Mouse (Mus musculus): ENCODE results near the gene Sox4. TPM values are rescaled to one million over a fixed set of nuclear protein-coding genes. Genes with fewer than 3 reads are reported as not detected.

Gene Sox4
- polyA plus RNA-seq, 1 experiment from 2014 or later, result 47.4 TPM

GRCm38 (mm10) chr13:28945681-28946080, 7.8 kb downstream of the Sox4 start:
- H3K4me1 ChIP-seq (replicated peaks), result peaks cover 38% of the 10 kb centered on the region
- H3K9ac ChIP-seq, result no peak overlapping the region
- no peak overlapping the region for H3K4me2 ChIP-seq
- no peak overlapping the region for H3K4me3 ChIP-seq
- WGBS, result 71% methylated on average over 5 of the region's 5 CpGs
- no peaks in the 10 kb centered on the region for H3K27me3 ChIP-seq
- ATAC-seq (replicated peaks; ENCODE audit: insufficient number of reproducible peaks, insufficient read depth, low FRiP score, low read depth), result no peak
- H3K9me3 ChIP-seq (replicated peaks), result no peaks in the 10 kb centered on the region
- no peak overlapping the region; the same call in 1 of the 2 replicates for H3K27ac ChIP-seq
- H3K36me3 ChIP-seq, result no peaks in the 10 kb centered on the region

GRCm38 (mm10) chr13:28942926-28943325, 10.6 kb downstream of the Sox4 start:
- H3K36me3 ChIP-seq, result no peaks in the 10 kb centered on the region
- H3K9ac ChIP-seq, result no peak overlapping the region
- H3K27ac ChIP-seq, result no peak overlapping the region
- no peak overlapping the region for H3K4me2 ChIP-seq
- 64% methylated on average over 4 of the region's 4 CpGs for WGBS
- no peak overlapping the region for H3K4me3 ChIP-seq
- H3K9me3 ChIP-seq (replicated peaks), result no peaks in the 10 kb centered on the region
- no peak for ATAC-seq (replicated peaks; ENCODE audit: insufficient number of reproducible peaks, insufficient read depth, low FRiP score, low read depth)
- H3K27me3 ChIP-seq, result no peaks in the 10 kb centered on the region
- H3K4me1 ChIP-seq (replicated peaks), result peaks cover 29% of the 10 kb centered on the region

GRCm38 (mm10) chr13:28941983-28942630, 11.4 kb downstream of the Sox4 start:
- 14% methylated on average over 4 of the region's 4 CpGs for WGBS
- ATAC-seq (replicated peaks; ENCODE audit: insufficient number of reproducible peaks, insufficient read depth, low FRiP score, low read depth), result no peak
- Histone ChIP-seq H3K27me3 (no peaks in the 10 kb centered on the region), H3K4me3 (no peak overlapping the region), H3K4me2 (no peak overlapping the region), H3K4me1 (replicated peaks) (peaks cover 23% of the 10 kb centered on the region), H3K36me3 (no peaks in the 10 kb centered on the region), H3K27ac (peak overlapping the region; percentile 28; the same call in 1 of the 2 replicates), H3K9ac (no peak overlapping the region), H3K9me3 (replicated peaks) (no peaks in the 10 kb centered on the region)

GRCm38 (mm10) chr13:28933375-28933774, 20.1 kb downstream of the Sox4 start:
- Histone ChIP-seq H3K4me1 (replicated peaks) (peaks cover 11% of the 10 kb centered on the region), H3K27me3 (no peaks in the 10 kb centered on the region), H3K36me3 (no peaks in the 10 kb centered on the region), H3K27ac (peak overlapping the region; percentile 74), H3K9me3 (replicated peaks) (no peaks in the 10 kb centered on the region), H3K9ac (no peak overlapping the region), H3K4me3 (no peak overlapping the region), H3K4me2 (no peak overlapping the region)
- peak; percentile 78; the same call in 1 of the 2 replicates for ATAC-seq (replicated peaks; ENCODE audit: insufficient number of reproducible peaks, insufficient read depth, low FRiP score, low read depth)
- WGBS, result 52% methylated on average over 8 of the region's 8 CpGs

GRCm38 (mm10) chr13:28931776-28932175, 21.7 kb downstream of the Sox4 start:
- no peak overlapping the region for H3K27ac ChIP-seq
- peaks cover 19% of the 10 kb centered on the region for H3K4me1 ChIP-seq (replicated peaks)
- H3K4me3 ChIP-seq, result no peak overlapping the region
- no peak overlapping the region for H3K4me2 ChIP-seq
- H3K27me3 ChIP-seq, result no peaks in the 10 kb centered on the region
- H3K9ac ChIP-seq, result no peak overlapping the region
- H3K36me3 ChIP-seq, result no peaks in the 10 kb centered on the region
- no peaks in the 10 kb centered on the region for H3K9me3 ChIP-seq (replicated peaks)
- no peak for ATAC-seq (replicated peaks; ENCODE audit: insufficient number of reproducible peaks, insufficient read depth, low FRiP score, low read depth)
- 50% methylated on average over 3 of the region's 3 CpGs for WGBS

- H3K4me1 ChIP-seq (replicated peaks), result peaks cover 22% of the 10 kb centered on the region
- WGBS, result 72% methylated on average over 3 of the region's 3 CpGs
Measured at GRCm38 (mm10) chr13:28931266-28931665, 22.2 kb downstream of the Sox4 start.

GRCm38 (mm10) chr13:28930364-28930763, 23.1 kb downstream of the Sox4 start:
- ATAC-seq (replicated peaks; ENCODE audit: insufficient number of reproducible peaks, insufficient read depth, low FRiP score, low read depth), result no peak
- Histone ChIP-seq H3K36me3 (no peaks in the 10 kb centered on the region), H3K9me3 (replicated peaks) (no peaks in the 10 kb centered on the region), H3K27ac (no peak overlapping the region), H3K27me3 (no peaks in the 10 kb centered on the region), H3K9ac (no peak overlapping the region), H3K4me3 (no peak overlapping the region), H3K4me2 (no peak overlapping the region), H3K4me1 (replicated peaks) (peaks cover 22% of the 10 kb centered on the region)
- WGBS, result 72% methylated on average over 4 of the region's 4 CpGs

More at GRCm38 (mm10) chr13:28931266-28931665, 22.2 kb downstream of the Sox4 start:
- Histone ChIP-seq H3K9me3 (replicated peaks) (no peaks in the 10 kb centered on the region), H3K9ac (no peak overlapping the region), H3K4me3 (no peak overlapping the region), H3K27ac (no peak overlapping the region), H3K4me2 (no peak overlapping the region), H3K27me3 (no peaks in the 10 kb centered on the region), H3K36me3 (no peaks in the 10 kb centered on the region)
- no peak for ATAC-seq (replicated peaks; ENCODE audit: insufficient number of reproducible peaks, insufficient read depth, low FRiP score, low read depth)

GRCm38 (mm10) chr13:28929936-28930335, 23.6 kb downstream of the Sox4 start:
- Histone ChIP-seq H3K27ac (no peak overlapping the region), H3K27me3 (no peaks in the 10 kb centered on the region), H3K4me1 (replicated peaks) (peaks cover 22% of the 10 kb centered on the region), H3K4me2 (no peak overlapping the region), H3K9ac (no peak overlapping the region), H3K36me3 (no peaks in the 10 kb centered on the region), H3K9me3 (replicated peaks) (no peaks in the 10 kb centered on the region), H3K4me3 (no peak overlapping the region)
- no peak for ATAC-seq (replicated peaks; ENCODE audit: insufficient number of reproducible peaks, insufficient read depth, low FRiP score, low read depth)
- 44% methylated on average over 3 of the region's 3 CpGs for WGBS

- no peak overlapping the region for H3K4me2 ChIP-seq
- H3K4me3 ChIP-seq, result no peak overlapping the region
- no peaks in the 10 kb centered on the region for H3K9me3 ChIP-seq (replicated peaks)
- no peaks in the 10 kb centered on the region for H3K27me3 ChIP-seq
- H3K9ac ChIP-seq, result no peak overlapping the region
- no peak overlapping the region for H3K27ac ChIP-seq
- 95% methylated on average over 3 of the region's 3 CpGs for WGBS
- no peak for ATAC-seq (replicated peaks; ENCODE audit: insufficient number of reproducible peaks, insufficient read depth, low FRiP score, low read depth)
- no peaks in the 10 kb centered on the region for H3K36me3 ChIP-seq
- H3K4me1 ChIP-seq (replicated peaks), result 0 out of 2 replicates have a peak, but pooled peaks cover 11% of the 10 kb centered on the region
Measured at GRCm38 (mm10) chr13:28923136-28923535, 30.4 kb downstream of the Sox4 start.

- H3K9me3 ChIP-seq (replicated peaks), result no peaks in the 10 kb centered on the region
- H3K27ac ChIP-seq, result no peak overlapping the region
- no peak for ATAC-seq (replicated peaks; ENCODE audit: insufficient number of reproducible peaks, insufficient read depth, low FRiP score, low read depth)
- no peak overlapping the region for H3K4me3 ChIP-seq
- H3K9ac ChIP-seq, result no peak overlapping the region
- no peaks in the 10 kb centered on the region for H3K27me3 ChIP-seq
- 78% methylated on average over 10 of the region's 10 CpGs for WGBS
- H3K4me2 ChIP-seq, result no peak overlapping the region
- H3K36me3 ChIP-seq, result no peaks in the 10 kb centered on the region
- H3K4me1 ChIP-seq (replicated peaks), result no peaks in the 10 kb centered on the region
Measured at GRCm38 (mm10) chr13:28917379-28918250, 35.9 kb downstream of the Sox4 start.

GRCm38 (mm10) chr13:28913656-28914055, 39.9 kb downstream of the Sox4 start:
- no peak overlapping the region for H3K4me2 ChIP-seq
- ATAC-seq (replicated peaks; ENCODE audit: insufficient number of reproducible peaks, insufficient read depth, low FRiP score, low read depth), result no peak
- 84% methylated on average over 6 of the region's 6 CpGs for WGBS
- no peaks in the 10 kb centered on the region for H3K36me3 ChIP-seq
- H3K9ac ChIP-seq, result no peak overlapping the region
- H3K27me3 ChIP-seq, result no peaks in the 10 kb centered on the region
- no peaks in the 10 kb centered on the region for H3K9me3 ChIP-seq (replicated peaks)
- H3K4me3 ChIP-seq, result no peak overlapping the region
- no peaks in the 10 kb centered on the region for H3K4me1 ChIP-seq (replicated peaks)
- H3K27ac ChIP-seq, result no peak overlapping the region

All from heart, embryonic 15.5 days (tissue).